Mouse (Mus musculus): Measurements from ENCODE around the gene Dnase2a. TPM values are rescaled to one million over a fixed set of nuclear protein-coding genes. Genes with fewer than 3 reads are reported as not detected.
A peak's percentile ranks its signal among the peaks of the same experiment; 100 is the strongest.

The Dnase2a gene
- polyA plus RNA-seq, 1 experiment from 2014 or later, result 14.4 TPM

- H3K27ac ChIP-seq (ENCODE audit: low read length), result no peak overlapping the region
- no peaks in the 10 kb centered on the region for H3K36me3 ChIP-seq (ENCODE audit: control insufficient read depth, insufficient read depth, low read length)
- 0 out of 2 replicates have a peak overlapping the region, but pooled peaks have one; percentile 65 for H3K4me2 ChIP-seq (ENCODE audit: low read depth, low read length)
- no peak overlapping the region for H3K4me3 ChIP-seq (replicated peaks; ENCODE audit: low read length)
- no peak overlapping the region for H3K9ac ChIP-seq (ENCODE audit: low read length)
- ATAC-seq (ENCODE audit: insufficient read depth, low FRiP score), result no peak
- H3K9me3 ChIP-seq (replicated peaks; ENCODE audit: control insufficient read depth, low read length), result no peaks in the 10 kb centered on the region
- peaks cover 4% of the 10 kb centered on the region; the same call in 1 of the 2 replicates for H3K4me1 ChIP-seq (ENCODE audit: control insufficient read depth, insufficient read depth, low read length)
- H3K27me3 ChIP-seq (ENCODE audit: control insufficient read depth, insufficient read depth, low read length), result peaks cover 45% of the 10 kb centered on the region
- WGBS, result 58% methylated on average over 13 of the region's 13 CpGs
These were observed 29.5 kb downstream of the Dnase2a start for GRCm38 (mm10) chr8:84937620-84938485.

- H3K36me3 ChIP-seq (ENCODE audit: control insufficient read depth, insufficient read depth, low read length), result no peaks in the 10 kb centered on the region
- H3K9me3 ChIP-seq (replicated peaks; ENCODE audit: control insufficient read depth, low read length), result no peaks in the 10 kb centered on the region
- peaks cover 8% of the 10 kb centered on the region for H3K4me1 ChIP-seq (ENCODE audit: control insufficient read depth, insufficient read depth, low read length)
- 22% methylated on average over 4 of the region's 4 CpGs for WGBS
- peaks cover 51% of the 10 kb centered on the region for H3K27me3 ChIP-seq (ENCODE audit: control insufficient read depth, insufficient read depth, low read length)
- H3K9ac ChIP-seq (ENCODE audit: low read length), result no peak overlapping the region
- no peak overlapping the region for H3K4me2 ChIP-seq (ENCODE audit: low read depth, low read length)
- H3K4me3 ChIP-seq (replicated peaks; ENCODE audit: low read length), result no peak overlapping the region
- no peak for ATAC-seq (ENCODE audit: insufficient read depth, low FRiP score)
- H3K27ac ChIP-seq (ENCODE audit: low read length), result no peak overlapping the region
These were observed 35.3 kb downstream of the Dnase2a start for GRCm38 (mm10) chr8:84943699-84944098.

GRCm38 (mm10) chr8:84944478-84945160, 36.3 kb downstream of the Dnase2a start:
- WGBS, result 3% methylated on average over 26 of the region's 26 CpGs
- Histone ChIP-seq H3K4me1 (ENCODE audit: control insufficient read depth, insufficient read depth, low read length) (peaks cover 8% of the 10 kb centered on the region), H3K4me2 (ENCODE audit: low read depth, low read length) (peak overlapping the region; percentile 20; the same call in 1 of the 2 replicates), H3K9me3 (replicated peaks; ENCODE audit: control insufficient read depth, low read length) (no peaks in the 10 kb centered on the region), H3K9ac (ENCODE audit: low read length) (no peak overlapping the region), H3K27me3 (ENCODE audit: control insufficient read depth, insufficient read depth, low read length) (peaks cover 51% of the 10 kb centered on the region), H3K4me3 (replicated peaks; ENCODE audit: low read length) (no peak overlapping the region), H3K36me3 (ENCODE audit: control insufficient read depth, insufficient read depth, low read length) (no peaks in the 10 kb centered on the region), H3K27ac (ENCODE audit: low read length) (no peak overlapping the region)
- peak; percentile 53; the same call in 1 of the 2 replicates for ATAC-seq (ENCODE audit: insufficient read depth, low FRiP score)

GRCm38 (mm10) chr8:84945235-84945632, 36.9 kb downstream of the Dnase2a start:
- 8% methylated on average over 11 of the region's 11 CpGs for WGBS
- no peak overlapping the region for H3K27ac ChIP-seq (ENCODE audit: low read length)
- ATAC-seq (ENCODE audit: insufficient read depth, low FRiP score), result no peak
- no peaks in the 10 kb centered on the region for H3K9me3 ChIP-seq (replicated peaks; ENCODE audit: control insufficient read depth, low read length)
- no peaks in the 10 kb centered on the region for H3K36me3 ChIP-seq (ENCODE audit: control insufficient read depth, insufficient read depth, low read length)
- H3K27me3 ChIP-seq (ENCODE audit: control insufficient read depth, insufficient read depth, low read length), result peaks cover 52% of the 10 kb centered on the region
- H3K4me1 ChIP-seq (ENCODE audit: control insufficient read depth, insufficient read depth, low read length), result peaks cover 8% of the 10 kb centered on the region
- no peak overlapping the region; the same call in 1 of the 2 replicates for H3K4me3 ChIP-seq (replicated peaks; ENCODE audit: low read length)
- H3K9ac ChIP-seq (ENCODE audit: low read length), result no peak overlapping the region
- H3K4me2 ChIP-seq (ENCODE audit: low read depth, low read length), result no peak overlapping the region

GRCm38 (mm10) chr8:84945633-84946527, 37.5 kb downstream of the Dnase2a start:
- Histone ChIP-seq H3K27ac (ENCODE audit: low read length) (no peak overlapping the region), H3K4me1 (ENCODE audit: control insufficient read depth, insufficient read depth, low read length) (peaks cover 8% of the 10 kb centered on the region), H3K36me3 (ENCODE audit: control insufficient read depth, insufficient read depth, low read length) (no peaks in the 10 kb centered on the region), H3K27me3 (ENCODE audit: control insufficient read depth, insufficient read depth, low read length) (peaks cover 54% of the 10 kb centered on the region), H3K9ac (ENCODE audit: low read length) (peak overlapping the region; percentile 57), H3K4me2 (ENCODE audit: low read depth, low read length) (peak overlapping the region; percentile 67), H3K9me3 (replicated peaks; ENCODE audit: control insufficient read depth, low read length) (no peaks in the 10 kb centered on the region), H3K4me3 (replicated peaks; ENCODE audit: low read length) (peak overlapping the region; percentile 50)
- ATAC-seq (ENCODE audit: insufficient read depth, low FRiP score), result no peak
- under 1% methylated on average over 49 of the region's 67 CpGs for WGBS

GRCm38 (mm10) chr8:84946528-84947240, 38.3 kb downstream of the Dnase2a start, which contains the start of gene Rtbdn:
Rtbdn (plus strand) TSS chr8:84946991.
- H3K4me1 ChIP-seq (ENCODE audit: control insufficient read depth, insufficient read depth, low read length), result peaks cover 8% of the 10 kb centered on the region
- H3K27ac ChIP-seq (ENCODE audit: low read length), result no peak within 1 kb of the TSS
- no peaks in the 10 kb centered on the region for H3K36me3 ChIP-seq (ENCODE audit: control insufficient read depth, insufficient read depth, low read length)
- H3K9ac ChIP-seq (ENCODE audit: low read length), result peak within 1 kb of the TSS; percentile 57
- peaks cover 58% of the 10 kb centered on the region for H3K27me3 ChIP-seq (ENCODE audit: control insufficient read depth, insufficient read depth, low read length)
- 9% methylated on average over 17 of the region's 17 CpGs for WGBS
- peak within 1 kb of the TSS; percentile 50 for H3K4me3 ChIP-seq (replicated peaks; ENCODE audit: low read length)
- ATAC-seq (ENCODE audit: insufficient read depth, low FRiP score), result no peak; the same call in 1 of the 2 replicates
- H3K4me2 ChIP-seq (ENCODE audit: low read depth, low read length), result peak within 1 kb of the TSS; percentile 67
- H3K9me3 ChIP-seq (replicated peaks; ENCODE audit: control insufficient read depth, low read length), result no peaks in the 10 kb centered on the region

- Histone ChIP-seq H3K27ac (ENCODE audit: low read length) (no peak overlapping the region), H3K36me3 (ENCODE audit: control insufficient read depth, insufficient read depth, low read length) (no peaks in the 10 kb centered on the region), H3K4me2 (ENCODE audit: low read depth, low read length) (no peak overlapping the region), H3K9me3 (replicated peaks; ENCODE audit: control insufficient read depth, low read length) (no peaks in the 10 kb centered on the region), H3K27me3 (ENCODE audit: control insufficient read depth, insufficient read depth, low read length) (peaks cover 58% of the 10 kb centered on the region), H3K4me3 (replicated peaks; ENCODE audit: low read length) (no peak overlapping the region), H3K4me1 (ENCODE audit: control insufficient read depth, insufficient read depth, low read length) (peaks cover 8% of the 10 kb centered on the region), H3K9ac (ENCODE audit: low read length) (no peak overlapping the region)
- WGBS, result 11% methylated on average over 9 of the region's 9 CpGs
- no peak for ATAC-seq (ENCODE audit: insufficient read depth, low FRiP score)
These were observed 38.8 kb downstream of the Dnase2a start for GRCm38 (mm10) chr8:84947241-84947545.

- no peak for ATAC-seq (ENCODE audit: insufficient read depth, low FRiP score)
These were observed 41.4 kb downstream of the Dnase2a start for GRCm38 (mm10) chr8:84949753-84950152.

More at GRCm38 (mm10) chr8:84949753-84950152, 41.4 kb downstream of the Dnase2a start:
- H3K27me3 ChIP-seq (ENCODE audit: control insufficient read depth, insufficient read depth, low read length), result peaks cover 44% of the 10 kb centered on the region
- no peaks in the 10 kb centered on the region for H3K36me3 ChIP-seq (ENCODE audit: control insufficient read depth, insufficient read depth, low read length)
- H3K4me3 ChIP-seq (replicated peaks; ENCODE audit: low read length), result no peak overlapping the region
- H3K9me3 ChIP-seq (replicated peaks; ENCODE audit: control insufficient read depth, low read length), result no peaks in the 10 kb centered on the region
- peaks cover 8% of the 10 kb centered on the region for H3K4me1 ChIP-seq (ENCODE audit: control insufficient read depth, insufficient read depth, low read length)
- H3K9ac ChIP-seq (ENCODE audit: low read length), result no peak overlapping the region
- H3K27ac ChIP-seq (ENCODE audit: low read length), result no peak overlapping the region
- WGBS, result 27% methylated on average over 12 of the region's 12 CpGs
- no peak overlapping the region for H3K4me2 ChIP-seq (ENCODE audit: low read depth, low read length)

All from stomach, embryonic 16.5 days (tissue).